8 mouse cellular contexts compared by ENCODE assay signal in genomic region chr2:33215700-33216509, GRCm38 (mm10). TPM values are rescaled to one million over a fixed set of nuclear protein-coding genes. Genes with fewer than 3 reads are reported as not detected.
DNase-seq lines count a peak whose midpoint lies in the region; ATAC-seq lines count a peak whose summit lies in the region.

Gene Angptl2, plus strand, starts transcription at chr2:33216069.

- peak; percentile 94 for ATAC-seq in hindbrain, embryonic 12.5 days (ENCODE audit: low FRiP score)
- peak; percentile 98 for ATAC-seq in lung, embryonic 16.5 days (ENCODE audit: low read depth)

- peak; percentile 93 for DNase-seq in R1 (ENCODE audit: low read depth, low spot score)
- peak; percentile 83 to 93 for DNase-seq in cerebellum, postnatal 10 days
- peak; percentile 29 to 57 for DNase-seq in frontal cortex, postnatal 25 days (ENCODE audit: low spot score in 2 of 2)
- DNase-seq in layer of hippocampus, adult 9-11 months: peak; percentile 80
- peak; percentile 86 for DNase-seq in ovary, postnatal 14 days (ENCODE audit: low spot score)
- peak; percentile 92 for DNase-seq in thymus, postnatal 4 days

- WGBS in hindbrain, embryonic 12.5 days: under 1% methylated on average over 21 of the region's 22 CpGs
- under 1% methylated on average over 21 of the region's 22 CpGs for WGBS in lung, embryonic 16.5 days

- peak within 1 kb of the TSS; percentile 49 for H3K4me3 ChIP-seq in hindbrain, embryonic 12.5 days
- H3K4me3 ChIP-seq in lung, embryonic 16.5 days (ENCODE audit: low read length): peak within 1 kb of the TSS; percentile 61

- H3K27ac ChIP-seq in hindbrain, embryonic 12.5 days: peak within 1 kb of the TSS; percentile 92
- H3K27ac ChIP-seq in lung, embryonic 16.5 days (ENCODE audit: low read length): peak within 1 kb of the TSS; percentile 92

- no peaks in the 10 kb centered on the region for H3K27me3 ChIP-seq in hindbrain, embryonic 12.5 days
- H3K27me3 ChIP-seq in lung, embryonic 16.5 days (ENCODE audit: control insufficient read depth, insufficient read depth, low read depth, low read length): no peaks in the 10 kb centered on the region

- no peaks in the 10 kb centered on the region for H3K9me3 ChIP-seq in hindbrain, embryonic 12.5 days (replicated peaks)
- H3K9me3 ChIP-seq in lung, embryonic 16.5 days (ENCODE audit: control insufficient read depth, low read length): no peaks in the 10 kb centered on the region

- peak within 1 kb of the TSS; percentile 75 for H3K9ac ChIP-seq in hindbrain, embryonic 12.5 days
- peak within 1 kb of the TSS; percentile 74 for H3K9ac ChIP-seq in lung, embryonic 16.5 days (ENCODE audit: low read length)

- peak within 1 kb of the TSS; percentile 76 for H3K4me2 ChIP-seq in hindbrain, embryonic 12.5 days (replicated peaks)
- H3K4me2 ChIP-seq in lung, embryonic 16.5 days (ENCODE audit: low read depth, low read length): peak within 1 kb of the TSS; percentile 89

- no peaks in the 10 kb centered on the region for H3K36me3 ChIP-seq in hindbrain, embryonic 12.5 days
- no peaks in the 10 kb centered on the region for H3K36me3 ChIP-seq in lung, embryonic 16.5 days (ENCODE audit: control insufficient read depth, insufficient read depth, low read length)

- peaks cover 50% of the 10 kb centered on the region for H3K4me1 ChIP-seq in hindbrain, embryonic 12.5 days
- peaks cover 35% of the 10 kb centered on the region for H3K4me1 ChIP-seq in lung, embryonic 16.5 days (replicated peaks; ENCODE audit: control insufficient read depth, insufficient read depth, low read length)

RNA-seq across cellular contexts. Expression of gene Angptl2, which starts in this region (rescaled TPM):
- 32.8 and 35.4 TPM in 2 replicates for polyA plus RNA-seq in hindbrain, embryonic 12.5 days (2016; fragmentation: Nextera tagmentation; extraction: Ambion mirVana)
- 35.8 TPM in 2 replicates for polyA plus RNA-seq in lung, embryonic 16.5 days (2015; fragmentation: Nextera tagmentation; extraction: Ambion mirVana)

Comparison
In these comparisons a context has a peak if more than half of its experiments do, and no peak if none do; other contexts are left out.
1. Peak in every context shown above with its lines: DNase-seq, ATAC-seq, H3K4me3 ChIP-seq and H3K27ac ChIP-seq.
2. DNase-seq: peak in every context shown above with its lines; median percentile 93 in R1; 92 in thymus, postnatal 4 days; 88 in cerebellum, postnatal 10 days; 86 in ovary, postnatal 14 days; 80 in layer of hippocampus, adult 9-11 months; 43 in frontal cortex, postnatal 25 days.